Mouse (Mus musculus): ENCODE measurements around the gene Gm49416.
"Not testable (repeated sequence)": the region's sequence is repeated elsewhere in the genome, so short reads cannot be mapped to it uniquely, and the experiment has no call there.

DNA sequence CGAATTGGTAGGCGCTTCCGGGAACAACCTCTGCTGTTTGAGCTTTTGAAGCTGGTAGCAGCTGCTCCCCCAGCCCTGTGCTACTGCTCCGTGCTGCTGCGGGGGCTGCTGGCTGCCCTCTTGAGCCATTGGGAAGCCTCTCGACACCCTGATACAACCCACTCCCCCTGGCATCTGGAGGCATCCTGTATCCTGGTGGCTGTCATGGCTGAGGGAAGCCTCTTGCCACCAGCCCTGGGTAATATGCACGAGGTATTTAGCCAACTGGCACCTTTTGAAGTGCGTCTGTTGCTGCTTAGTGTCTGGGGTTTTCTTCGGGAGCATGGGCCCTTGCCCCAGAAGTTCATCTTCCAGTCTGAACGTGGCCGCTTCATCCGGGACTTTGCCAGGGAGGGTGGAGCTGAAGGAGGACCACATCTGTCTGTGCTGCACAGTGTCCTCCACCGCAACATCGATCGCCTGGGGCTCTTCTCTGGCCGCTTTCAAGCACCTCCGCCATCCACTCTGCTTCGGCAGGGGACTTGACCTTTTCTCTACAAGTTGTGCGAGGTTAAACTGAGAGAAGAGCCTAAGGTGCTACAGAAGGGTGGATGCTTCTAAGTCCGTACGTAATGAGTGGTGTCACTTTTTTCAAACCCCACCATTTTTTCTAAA lies 8.6 kb downstream of the Gm49416 start:
- not testable (repeated sequence) for TF ChIP-seq CTCF, EP300 (IDR thresholded peaks at IDR 0.05; ENCODE audit: low read depth)

Data from liver, embryonic 14.5 days (tissue).